9 mouse cellular contexts compared by ENCODE assay signal in genomic region chr15:38602187-38602870, GRCm38 (mm10).
DNase-seq lines count a peak whose midpoint lies in the region; ATAC-seq lines count a peak whose summit lies in the region.
"Had no signal": no experiment of that assay in that cellular context is flagged by ENCODE, and none has a peak within 500 bp of the region (broad histone marks: within the 10 kb centered on the region; RNA-seq: fewer than 3 reads in every experiment).

No protein-coding gene starts in this region.

- no peaks in the 10 kb centered on the region for H3K36me3 ChIP-seq in macrophage (ENCODE audit: inconsistent target)
- no peaks in the 10 kb centered on the region for H3K36me3 ChIP-seq in splenic B cell, adult 2 months (ENCODE audit: control insufficient read depth, insufficient read depth, low read length, poor library complexity, severe bottlenecking)
- H3K36me3 ChIP-seq in forebrain, embryonic 14.5 days (ENCODE audit: control insufficient read depth, insufficient read depth, low read length): no peaks in the 10 kb centered on the region
- H3K36me3 ChIP-seq: embryonic facial prominence, embryonic 12.5 days had no signal

- H3K79me2 ChIP-seq in macrophage (ENCODE audit: inconsistent target): no peaks in the 10 kb centered on the region

- no peaks in the 10 kb centered on the region for H3K27me3 ChIP-seq in splenic B cell, adult 2 months (ENCODE audit: control insufficient read depth, insufficient read depth, low read length, poor library complexity, severe bottlenecking)
- H3K27me3 ChIP-seq in forebrain, embryonic 14.5 days (replicated peaks; ENCODE audit: control insufficient read depth, insufficient read depth, low read length): no peaks in the 10 kb centered on the region
- H3K27me3 ChIP-seq: embryonic facial prominence, embryonic 12.5 days had no signal

- no peaks in the 10 kb centered on the region for H3K9me3 ChIP-seq in forebrain, embryonic 14.5 days (replicated peaks; ENCODE audit: control insufficient read depth, low read length)
- H3K9me3 ChIP-seq: embryonic facial prominence, embryonic 12.5 days had no signal

- 10% methylated on average over 11 of the region's 12 CpGs for WGBS in macrophage (ENCODE audit: missing documents)
- WGBS in forebrain, embryonic 14.5 days: 77% methylated on average over 12 of the region's 12 CpGs

- no peaks in the 10 kb centered on the region for H3K4me1 ChIP-seq in forebrain, embryonic 14.5 days (ENCODE audit: control insufficient read depth, insufficient read depth, low read length)
- H3K4me1 ChIP-seq: embryonic facial prominence, embryonic 12.5 days had no signal

- no peak overlapping the region for H3K4me2 ChIP-seq in forebrain, embryonic 14.5 days (ENCODE audit: low read length)
- H3K4me2 ChIP-seq: embryonic facial prominence, embryonic 12.5 days had no signal

- H3K27ac ChIP-seq in macrophage: peak overlapping the region; percentile 90
- no peak overlapping the region for H3K27ac ChIP-seq in forebrain, embryonic 14.5 days (ENCODE audit: low read depth, low read length)
- H3K27ac ChIP-seq: embryonic facial prominence, embryonic 12.5 days had no signal

- DNase-seq in ovary, adult 18-20 months (ENCODE audit: low spot score): peak; percentile 21
- no peak for DNase-seq in ovary, postnatal 10 days (ENCODE audit: low spot score)
- DNase-seq in layer of hippocampus, adult 18-20 months (ENCODE audit: low spot score in 2 of 2): peak; percentile 21 to 64
- peak; percentile 73 for DNase-seq in splenic B cell, adult 2 months (ENCODE audit: low read depth, low spot score)
- DNase-seq in forebrain, embryonic 14.5 days (ENCODE audit: low spot score): no peak

- H3K9ac ChIP-seq in forebrain, embryonic 14.5 days (ENCODE audit: low read length): no peak overlapping the region
- H3K9ac ChIP-seq: embryonic facial prominence, embryonic 12.5 days had no signal

- peak overlapping the region; percentile 24 for H3K4me3 ChIP-seq in macrophage (ENCODE audit: inconsistent target)
- H3K4me3 ChIP-seq in forebrain, embryonic 14.5 days (ENCODE audit: low read depth, low read length): no peak overlapping the region
- H3K4me3 ChIP-seq: embryonic facial prominence, embryonic 12.5 days had no signal

- ATAC-seq in frontal cortex, adult (ENCODE audit: low TSS enrichment): peak; percentile 90
- no peak for ATAC-seq in forebrain, embryonic 14.5 days
- no peak for ATAC-seq in erythroid progenitor cell, adult 5-6 weeks (replicated peaks; ENCODE audit: low FRiP score, poor library complexity, severe bottlenecking)

Comparison
In these comparisons a context has a peak if more than half of its experiments do, and no peak if none do; other contexts are left out.
1. DNase-seq: peak in ovary, adult 18-20 months (single experiment), layer of hippocampus, adult 18-20 months (2 of 2) and splenic B cell, adult 2 months (single experiment); none in ovary, postnatal 10 days (single experiment) and forebrain, embryonic 14.5 days (single experiment).